Mouse (Mus musculus) left cerebral cortex, adult 2 months (tissue): Measurements from ENCODE around the gene Prelid1. TPM values are rescaled to one million over a fixed set of nuclear protein-coding genes. Genes with fewer than 3 reads are reported as not detected.

Experiments
- DNase-seq, 2 experiments: peaks; one replicate each; pipeline ENCODE4 v3.0.0; 2021 to 2022; ENCODE audit warnings: low spot score in 2 of 2, mixed read lengths in 1 of 2; ENCODE audit errors: extremely low spot score in 1 of 2
- H3K27ac ChIP-seq: fragments of 200-600 bp; 2 replicates; pipeline ENCODE4 v1.8.1; 2022
- H3K4me3 ChIP-seq: fragments of 200-600 bp; 2 replicates; pipeline ENCODE4 v1.8.1; 2022
- CTCF ChIP-seq: fragments of 200-600 bp; IDR thresholded peaks from 2 replicates; pipeline ENCODE4 v1.8.1; 2022; ENCODE audit warnings: antibody characterized with exemption, mild to moderate bottlenecking, moderate library complexity
- intact Hi-C: fragments of 180-260 bp; cut with DNase I; formaldehyde crosslinking; loops from one replicate; pipeline ENCODE4 v1.15.1; 2025
- total RNA-seq, 2 experiments: library from RNA; stranded (reverse); gene quantifications; 2 replicates each; pipeline ENCODE4 v1.2.3; 2021

Prelid1 gene
- total RNA-seq, 2 experiments from 2014 or later, result 161 to 170 TPM

GRCm38 (mm10) chr13:55322130-55322825 lies 2.0 kb downstream of the Prelid1 start:
- DNase-seq, result no peak
- peak; percentile 54 for TF ChIP-seq CTCF
- intact Hi-C loops, result no loop called here
- peak overlapping the region; percentile 72 for H3K4me3 ChIP-seq
- H3K27ac ChIP-seq, result peak overlapping the region; percentile 83

- intact Hi-C loops, result loop anchor here (5.0 kb wide), 3 partner anchors 77 to 192 kb away; no protein-coding TSS in a partner anchor
- H3K4me3 ChIP-seq, result no peak overlapping the region
- no peak for TF ChIP-seq CTCF
- H3K27ac ChIP-seq, result no peak overlapping the region; the same call in 1 of the 2 replicates
- DNase-seq, result peak in 1 of 2 experiments; percentile 44
Measured at GRCm38 (mm10) chr13:55325596-55325995, 5.3 kb downstream of the Prelid1 start.

- intact Hi-C loops, result loop anchor here (5.0 kb wide), 3 partner anchors 75 to 190 kb away; no protein-coding TSS in a partner anchor
- peak overlapping the region; percentile 67 for H3K27ac ChIP-seq
- H3K4me3 ChIP-seq, result no peak overlapping the region
- TF ChIP-seq CTCF, result no peak
- no peak for DNase-seq
Measured at GRCm38 (mm10) chr13:55327169-55327568, 6.9 kb downstream of the Prelid1 start.

GRCm38 (mm10) chr13:55327633-55328032 lies 7.3 kb downstream of the Prelid1 start:
- intact Hi-C loops, result loop anchor here (2.0 to 5.0 kb wide), 4 partner anchors 35 to 190 kb away; partner anchors contain the start of gene Lman2
- Histone ChIP-seq H3K4me3 (no peak overlapping the region), H3K27ac (no peak overlapping the region)
- TF ChIP-seq CTCF, result peak; percentile 88
- DNase-seq, result peak; percentile 92 to 94

GRCm38 (mm10) chr13:55328171-55328570 lies 7.9 kb downstream of the Prelid1 start:
- Histone ChIP-seq H3K4me3 (no peak overlapping the region), H3K27ac (no peak overlapping the region)
- TF ChIP-seq CTCF, result no peak
- intact Hi-C loops, result loop anchor here (2.0 to 5.0 kb wide), 4 partner anchors 35 to 189 kb away; partner anchors contain the start of gene Lman2
- DNase-seq, result no peak

- DNase-seq, result no peak
- H3K4me3 ChIP-seq, result no peak overlapping the region
- no peak overlapping the region for H3K27ac ChIP-seq
- TF ChIP-seq CTCF, result no peak
- intact Hi-C loops, result loop anchor here (2.0 to 5.0 kb wide), 4 partner anchors 34 to 189 kb away; partner anchors contain the start of gene Lman2
Measured at GRCm38 (mm10) chr13:55328641-55329040, 8.3 kb downstream of the Prelid1 start.

GRCm38 (mm10) chr13:55329109-55329682 lies 8.9 kb downstream of the Prelid1 start:
- TF ChIP-seq CTCF, result no peak
- peak in 1 of 2 experiments; percentile 43 for DNase-seq
- H3K4me3 ChIP-seq, result peak overlapping the region; percentile 60
- intact Hi-C loops, result loop anchor here (2.0 to 5.0 kb wide), 4 partner anchors 34 to 188 kb away; partner anchors contain the start of gene Lman2
- no peak overlapping the region for H3K27ac ChIP-seq

- intact Hi-C loops, result loop anchor here (2.0 to 5.0 kb wide), 4 partner anchors 33 to 187 kb away; partner anchors contain the start of gene Lman2
- no peak within 1 kb of the TSS for H3K27ac ChIP-seq
- TF ChIP-seq CTCF, result no peak; the same call in 1 of the 2 replicates
- peak within 1 kb of the TSS; percentile 60 for H3K4me3 ChIP-seq
- DNase-seq, result peak; percentile 78
Measured at GRCm38 (mm10) chr13:55329683-55330566, 9.6 kb downstream of the Prelid1 start, which contains the start of gene Mxd3. Gene Mxd3, minus strand, starts transcription at chr13:55329823.

GRCm38 (mm10) chr13:55330567-55331400 lies 10.5 kb downstream of the Prelid1 start:
- TF ChIP-seq CTCF, result peak; percentile 8; the same call in 1 of the 2 replicates
- H3K27ac ChIP-seq, result no peak overlapping the region
- H3K4me3 ChIP-seq, result peak overlapping the region; percentile 60
- intact Hi-C loops, result no loop called here
- DNase-seq, result no peak

GRCm38 (mm10) chr13:55332331-55332730 lies 12.0 kb downstream of the Prelid1 start:
- no peak for TF ChIP-seq CTCF
- no peak for DNase-seq
- H3K27ac ChIP-seq, result no peak overlapping the region
- intact Hi-C loops, result no loop called here
- H3K4me3 ChIP-seq, result no peak overlapping the region
